Mouse (Mus musculus) limb, embryonic 12.5 days (tissue): Measurements from ENCODE around the gene Chad. TPM values are rescaled to one million over a fixed set of nuclear protein-coding genes. Genes with fewer than 3 reads are reported as not detected.

Experiments used
- ATAC-seq: fragments of 200-750 bp; cut with Nextera tagmentation; 2 replicates; pipeline ENCODE4 v1.8.0; 2017; ENCODE audit warnings: low read depth, moderate TSS enrichment; ENCODE audit not compliant: insufficient number of reproducible peaks, insufficient read depth, low FRiP score, low TSS enrichment
- H3K27ac ChIP-seq: fragments of 300-500 bp; sonication (generic); 2 replicates; pipeline ENCODE4 v1.5.1; 2016; ENCODE audit warnings: mild to moderate bottlenecking, moderate library complexity
- H3K27me3 ChIP-seq: fragments of 300-500 bp; sonication (generic); 2 replicates; pipeline ENCODE4 v1.6.1; 2016; ENCODE audit warnings: mild to moderate bottlenecking, moderate library complexity
- H3K36me3 ChIP-seq: fragments of 300-500 bp; sonication (generic); 2 replicates; pipeline ENCODE4 v1.6.1; 2016; ENCODE audit warnings: mild to moderate bottlenecking, moderate library complexity
- H3K4me1 ChIP-seq: fragments of 300-500 bp; sonication (generic); replicated peaks from 2 replicates; pipeline ENCODE4 v1.6.1; 2016
- H3K4me2 ChIP-seq: fragments of 300-500 bp; sonication (generic); 2 replicates; pipeline ENCODE4 v1.6.1; 2016; ENCODE audit warnings: mild to moderate bottlenecking, moderate library complexity
- H3K4me3 ChIP-seq: fragments of 300-500 bp; sonication (generic); replicated peaks from 2 replicates; pipeline ENCODE4 v1.5.1; 2016; ENCODE audit warnings: mild to moderate bottlenecking
- H3K9ac ChIP-seq: fragments of 300-500 bp; sonication (generic); replicated peaks from 2 replicates; pipeline ENCODE4 v1.6.1; 2016; ENCODE audit warnings: mild to moderate bottlenecking, moderate library complexity
- H3K9me3 ChIP-seq: fragments of 300-500 bp; sonication (generic); 2 replicates; pipeline ENCODE4 v1.6.1; 2016; ENCODE audit warnings: mild to moderate bottlenecking, moderate library complexity
- WGBS: fragments of 180-500 bp; shearing (Covaris S2); methylation state at CpG from one replicate; pipeline ENCODE4 v1.1.7; 2016; 5-methylcytosine and 5-hydroxymethylcytosine counted together
- polyA plus RNA-seq: library from polyadenylated mRNA; unstranded; fragments of >200 nt; fragmentation: Nextera tagmentation; extraction: Ambion mirVana; gene quantifications from 2 replicates; pipeline ENCODE4 v1.2.1, GENCODE M21; 2016

The Chad gene
- polyA plus RNA-seq, 1 experiment from 2014 or later: 3.6 TPM

DNA sequence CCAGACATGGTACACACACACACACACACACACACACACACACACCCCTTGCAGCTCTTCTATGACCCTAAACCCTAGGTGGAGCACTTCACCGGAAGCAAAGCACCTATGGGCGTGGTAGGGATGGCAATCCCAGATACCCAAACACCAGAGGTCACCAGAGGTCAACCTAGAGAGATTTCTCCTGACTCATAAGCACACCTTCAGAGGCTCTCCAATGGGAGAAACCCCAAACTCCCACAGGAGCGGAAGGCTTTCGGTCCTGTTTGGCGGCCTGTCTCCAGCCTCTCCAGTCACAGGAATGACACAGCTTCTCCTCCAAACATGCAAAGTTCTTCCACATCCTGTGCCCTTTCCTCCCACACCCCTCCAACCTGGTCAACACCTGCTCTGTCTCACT, 18.5 kb upstream of the Chad start:
- no peaks in the 10 kb centered on the region for H3K27me3 ChIP-seq
- no peak for ATAC-seq
- no peak overlapping the region for H3K27ac ChIP-seq
- no peaks in the 10 kb centered on the region for H3K9me3 ChIP-seq
- no peak overlapping the region for H3K4me2 ChIP-seq
- H3K9ac ChIP-seq: no peak overlapping the region
- H3K4me3 ChIP-seq: no peak overlapping the region
- WGBS: 95% methylated on average over 5 of the region's 5 CpGs
- peaks cover 11% of the 10 kb centered on the region for H3K36me3 ChIP-seq
- peaks cover 24% of the 10 kb centered on the region for H3K4me1 ChIP-seq

DNA sequence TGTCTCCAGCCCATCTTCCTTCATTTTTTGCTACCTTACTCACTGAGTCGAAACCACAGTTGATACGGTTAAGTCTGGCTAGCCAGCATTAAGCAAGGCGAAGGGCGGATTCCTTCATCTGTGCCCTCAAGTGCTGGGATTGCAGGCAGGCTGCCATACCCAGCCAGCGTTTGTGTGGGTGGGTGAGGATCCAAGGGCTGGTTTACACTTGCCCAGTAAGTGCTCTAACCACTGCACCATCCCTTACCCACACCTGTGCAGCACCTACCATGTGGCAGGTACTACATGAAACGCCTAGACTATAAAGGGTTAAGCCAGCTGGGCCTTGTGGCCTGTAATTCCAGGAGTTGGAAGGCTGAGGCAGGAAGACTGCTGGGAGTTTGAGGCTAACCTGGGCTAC, 17.6 kb upstream of the Chad start:
- Histone ChIP-seq H3K9ac (no peak overlapping the region), H3K4me1 (peaks cover 24% of the 10 kb centered on the region), H3K36me3 (peaks cover 12% of the 10 kb centered on the region), H3K27me3 (no peaks in the 10 kb centered on the region), H3K4me2 (no peak overlapping the region), H3K27ac (no peak overlapping the region), H3K4me3 (no peak overlapping the region), H3K9me3 (no peaks in the 10 kb centered on the region)
- 90% methylated on average over 6 of the region's 6 CpGs for WGBS
- no peak for ATAC-seq

GRCm38 (mm10) chr11:94548041-94548784, 16.6 kb upstream of the Chad start:
- H3K36me3 ChIP-seq: peaks cover 7% of the 10 kb centered on the region
- ATAC-seq: peak; percentile 9
- H3K4me3 ChIP-seq: peak overlapping the region; percentile 59
- no peak overlapping the region for H3K27ac ChIP-seq
- WGBS: 12% methylated on average over 24 of the region's 24 CpGs
- H3K9ac ChIP-seq: peak overlapping the region; percentile 63
- H3K4me1 ChIP-seq: peaks cover 24% of the 10 kb centered on the region
- H3K4me2 ChIP-seq: peak overlapping the region; percentile 86
- no peaks in the 10 kb centered on the region for H3K27me3 ChIP-seq
- no peaks in the 10 kb centered on the region for H3K9me3 ChIP-seq

GRCm38 (mm10) chr11:94548888-94549690, 15.8 kb upstream of the Chad start, which contains the start of gene Rsad1:
Gene Rsad1, minus strand, starts transcription at chr11:94549255.
- peak within 1 kb of the TSS; percentile 59 for H3K4me3 ChIP-seq
- ATAC-seq: peak; percentile 87
- peak within 1 kb of the TSS; percentile 86 for H3K4me2 ChIP-seq
- H3K36me3 ChIP-seq: peaks cover 5% of the 10 kb centered on the region; the same call in 1 of the 2 replicates
- peak within 1 kb of the TSS; percentile 84 for H3K27ac ChIP-seq
- H3K9ac ChIP-seq: peak within 1 kb of the TSS; percentile 63
- WGBS: 5% methylated on average over 49 of the region's 49 CpGs
- peaks cover 19% of the 10 kb centered on the region for H3K4me1 ChIP-seq
- no peaks in the 10 kb centered on the region for H3K9me3 ChIP-seq
- no peaks in the 10 kb centered on the region for H3K27me3 ChIP-seq

DNA sequence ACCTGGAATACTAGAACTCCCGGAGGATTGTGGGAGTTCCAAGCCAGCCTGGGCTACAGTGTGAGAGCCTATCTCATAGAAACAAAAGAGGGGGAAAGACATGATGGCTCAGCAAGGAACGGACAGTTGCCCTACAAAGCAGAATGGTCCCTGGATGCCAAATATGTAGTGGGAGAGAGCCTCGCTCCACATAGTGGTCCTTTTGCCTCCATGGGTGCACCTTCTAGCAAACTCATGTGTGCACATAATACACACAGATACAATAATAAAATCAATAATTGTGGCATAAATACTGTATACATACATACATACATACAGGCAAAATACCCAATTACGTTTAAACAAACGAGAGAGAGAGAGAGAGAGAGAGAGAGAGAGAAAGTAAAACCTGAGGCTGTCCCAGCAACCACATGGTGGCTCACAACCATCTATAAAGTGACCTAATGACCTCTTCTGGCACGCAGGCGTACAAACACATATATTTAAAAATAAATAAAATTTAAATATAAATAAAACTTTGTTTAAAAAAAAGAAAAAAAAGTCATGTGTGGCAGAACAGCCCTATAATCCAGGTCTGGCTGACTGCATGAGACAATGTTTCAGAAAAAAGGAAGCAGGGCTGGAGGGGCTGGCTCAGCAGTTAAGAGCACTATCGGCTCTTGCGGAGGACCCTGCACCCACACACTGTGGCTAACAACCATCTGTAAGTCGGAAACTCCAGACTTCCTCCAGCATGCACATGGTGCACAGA, 15.0 kb upstream of the Chad start:
- Histone ChIP-seq H3K4me1 (peaks cover 11% of the 10 kb centered on the region), H3K9ac (0 out of 2 replicates have a peak overlapping the region, but pooled peaks have one; percentile 12), H3K36me3 (peaks cover 5% of the 10 kb centered on the region; the same call in 1 of the 2 replicates), H3K27ac (0 out of 2 replicates have a peak overlapping the region, but pooled peaks have one; percentile 35), H3K4me2 (0 out of 2 replicates have a peak overlapping the region, but pooled peaks have one; percentile 86), H3K27me3 (no peaks in the 10 kb centered on the region), H3K4me3 (no peak overlapping the region), H3K9me3 (no peaks in the 10 kb centered on the region)
- 73% methylated on average over 10 of the region's 10 CpGs for WGBS
- ATAC-seq: no peak

DNA sequence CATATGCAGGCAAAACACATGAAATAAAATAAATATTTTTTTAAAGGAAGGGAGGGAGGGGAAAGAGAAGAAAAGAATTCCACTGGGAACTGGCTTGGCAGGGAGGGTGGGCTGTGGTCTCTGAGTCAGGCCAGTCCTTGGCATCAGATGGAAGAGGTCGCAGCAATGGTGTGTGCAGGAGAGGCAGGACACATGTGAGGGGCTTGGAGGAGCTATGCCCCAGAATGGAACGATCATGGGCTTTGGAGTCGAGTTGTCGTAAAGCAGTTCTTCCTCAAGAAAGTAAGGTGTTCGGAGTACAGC, 14.5 kb upstream of the Chad start:
- 89% methylated on average over 5 of the region's 5 CpGs for WGBS
- H3K4me3 ChIP-seq: no peak overlapping the region
- no peak for ATAC-seq
- H3K27ac ChIP-seq: 0 out of 2 replicates have a peak overlapping the region, but pooled peaks have one; percentile 35
- H3K4me1 ChIP-seq: peaks cover 11% of the 10 kb centered on the region
- H3K4me2 ChIP-seq: no peak overlapping the region
- H3K27me3 ChIP-seq: no peaks in the 10 kb centered on the region
- H3K9me3 ChIP-seq: no peaks in the 10 kb centered on the region
- peaks cover 5% of the 10 kb centered on the region; the same call in 1 of the 2 replicates for H3K36me3 ChIP-seq
- 0 out of 2 replicates have a peak overlapping the region, but pooled peaks have one; percentile 12 for H3K9ac ChIP-seq

DNA sequence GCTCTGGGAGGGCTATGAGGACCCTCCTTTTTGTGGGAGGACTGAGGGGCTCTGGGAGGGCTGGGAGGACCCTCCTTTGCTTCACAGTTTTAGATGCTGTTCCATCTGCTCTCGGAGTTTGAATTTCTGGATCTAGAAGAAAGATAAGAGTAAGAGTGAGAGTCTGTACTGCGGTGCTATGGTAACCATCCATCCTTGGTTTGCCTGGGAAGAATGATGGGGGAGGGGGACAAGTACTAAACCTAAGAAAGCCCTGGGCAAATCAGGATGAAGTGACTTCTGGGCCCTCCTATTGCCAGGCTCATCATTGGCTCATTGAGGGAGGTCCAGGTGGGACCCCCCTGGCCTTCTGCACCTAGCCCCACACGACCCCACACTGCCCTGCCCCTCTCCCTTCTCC, 6.6 kb upstream of the Chad start:
- WGBS: 73% methylated on average over 3 of the region's 3 CpGs
- Histone ChIP-seq H3K4me3 (no peak overlapping the region), H3K4me2 (no peak overlapping the region), H3K27ac (no peak overlapping the region), H3K27me3 (no peaks in the 10 kb centered on the region), H3K4me1 (no peaks in the 10 kb centered on the region), H3K9ac (no peak overlapping the region), H3K36me3 (peaks cover 22% of the 10 kb centered on the region), H3K9me3 (no peaks in the 10 kb centered on the region)
- no peak for ATAC-seq

GRCm38 (mm10) chr11:94563383-94563782, 1.5 kb upstream of the Chad start:
- peaks cover 27% of the 10 kb centered on the region for H3K4me1 ChIP-seq
- H3K4me3 ChIP-seq: no peak overlapping the region
- no peak overlapping the region; the same call in 1 of the 2 replicates for H3K4me2 ChIP-seq
- H3K27me3 ChIP-seq: peaks cover 28% of the 10 kb centered on the region
- peaks cover 16% of the 10 kb centered on the region for H3K36me3 ChIP-seq
- ATAC-seq: no peak
- 0 out of 2 replicates have a peak overlapping the region, but pooled peaks have one; percentile 44 for H3K9ac ChIP-seq
- H3K9me3 ChIP-seq: no peaks in the 10 kb centered on the region
- WGBS: 96% methylated on average over 5 of the region's 5 CpGs
- H3K27ac ChIP-seq: no peak overlapping the region

GRCm38 (mm10) chr11:94563821-94564220, 1.0 kb upstream of the Chad start:
- peak; percentile 39; the same call in 1 of the 2 replicates for ATAC-seq
- no peak overlapping the region for H3K27ac ChIP-seq
- H3K27me3 ChIP-seq: peaks cover 28% of the 10 kb centered on the region
- peak overlapping the region; percentile 44; the same call in 1 of the 2 replicates for H3K9ac ChIP-seq
- H3K4me2 ChIP-seq: peak overlapping the region; percentile 55
- peaks cover 17% of the 10 kb centered on the region for H3K36me3 ChIP-seq
- WGBS: 58% methylated on average over 5 of the region's 5 CpGs
- H3K4me1 ChIP-seq: peaks cover 27% of the 10 kb centered on the region
- no peaks in the 10 kb centered on the region for H3K9me3 ChIP-seq
- H3K4me3 ChIP-seq: peak overlapping the region; percentile 29; the same call in 1 of the 2 replicates

- Histone ChIP-seq H3K27ac (0 out of 2 replicates have a peak overlapping the region, but pooled peaks have one; percentile 3), H3K27me3 (peaks cover 28% of the 10 kb centered on the region), H3K4me1 (peaks cover 27% of the 10 kb centered on the region), H3K4me3 (peak overlapping the region; percentile 29), H3K9me3 (no peaks in the 10 kb centered on the region), H3K4me2 (peak overlapping the region; percentile 55), H3K36me3 (peaks cover 22% of the 10 kb centered on the region), H3K9ac (0 out of 2 replicates have a peak overlapping the region, but pooled peaks have one; percentile 44)
- ATAC-seq: no peak
- WGBS: 11% methylated on average over 16 of the region's 16 CpGs
Measured at GRCm38 (mm10) chr11:94565151-94565479, 268 bp downstream of the Chad start.
